Mouse (Mus musculus): ENCODE data around the gene Nol10. TPM values are rescaled to one million over a fixed set of nuclear protein-coding genes. Genes with fewer than 3 reads are reported as not detected.
"Not testable (repeated sequence)": the region's sequence is repeated elsewhere in the genome, so short reads cannot be mapped to it uniquely, and the experiment has no call there.

Gene Nol10
- polyA plus RNA-seq, 1 experiment from 2014 or later, result 45.1 TPM

DNA sequence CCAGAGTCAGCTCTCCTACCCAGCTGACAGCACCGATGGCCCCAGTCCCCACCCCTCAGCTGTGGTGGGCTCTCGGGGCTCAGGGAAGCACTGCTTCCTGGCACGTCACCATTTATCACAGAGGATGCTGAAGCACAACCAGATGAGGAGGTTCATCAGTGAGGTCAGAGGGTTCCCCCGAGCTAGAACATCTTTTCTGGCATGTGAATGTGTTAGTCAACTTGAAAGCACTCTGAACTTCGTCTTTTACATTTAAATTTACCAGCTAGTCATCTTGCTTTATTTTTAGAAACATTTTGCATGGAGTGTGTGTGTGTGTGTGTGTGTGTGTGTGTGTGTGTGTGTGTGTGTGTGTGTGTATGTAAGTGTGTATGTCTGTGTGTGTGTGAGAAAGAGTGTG lies 105.7 kb downstream of the Nol10 start:
- no peak overlapping the region for H3K27ac ChIP-seq
- 78% methylated on average over 5 of the region's 5 CpGs for WGBS

GRCm38 (mm10) chr12:17455096-17455495 lies 106.8 kb downstream of the Nol10 start:
- Histone ChIP-seq H3K27me3 (ENCODE audit: poor library complexity, severe bottlenecking) (no peaks in the 10 kb centered on the region), H3K9me3 (peaks cover 7% of the 10 kb centered on the region; the same call in 1 of the 2 replicates), H3K4me1 (peaks cover 5% of the 10 kb centered on the region; the same call in 1 of the 2 replicates), H3K4me3 (no peak overlapping the region), H3K27ac (no peak overlapping the region), H3K36me3 (replicated peaks) (no peaks in the 10 kb centered on the region)
- WGBS, result 82% methylated on average over 5 of the region's 5 CpGs
- no peak for DNase-seq (ENCODE audit: extremely low spot score, low spot score)

More for the DNA sequence above, 105.7 kb downstream of the Nol10 start:
- Histone ChIP-seq H3K4me3 (no peak overlapping the region), H3K27me3 (ENCODE audit: poor library complexity, severe bottlenecking) (no peaks in the 10 kb centered on the region), H3K9me3 (no peaks in the 10 kb centered on the region), H3K36me3 (replicated peaks) (no peaks in the 10 kb centered on the region), H3K4me1 (peaks cover 14% of the 10 kb centered on the region; the same call in 1 of the 2 replicates)
- no peak for DNase-seq (ENCODE audit: extremely low spot score, low spot score)

DNA sequence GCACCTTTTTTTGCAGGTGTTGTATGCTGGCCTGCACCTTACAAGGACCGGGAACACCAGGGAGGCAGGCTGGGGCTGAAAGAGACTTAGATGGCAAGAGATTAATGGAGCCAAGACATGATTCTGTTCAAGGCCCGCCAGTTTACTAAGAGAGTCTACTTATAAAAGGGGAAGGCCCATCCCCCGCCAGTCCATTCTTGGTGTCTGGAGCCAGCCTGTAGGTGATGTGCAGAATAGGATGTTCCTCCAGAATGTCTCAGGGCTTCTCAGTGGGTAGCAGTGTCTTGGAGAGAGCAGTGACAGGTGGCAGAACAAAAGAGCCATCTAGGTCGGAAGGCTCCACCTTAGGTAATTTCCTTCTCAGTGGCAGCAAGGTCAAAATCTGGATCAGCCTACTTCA lies 111.0 kb downstream of the Nol10 start:
- peaks cover 13% of the 10 kb centered on the region; the same call in 1 of the 2 replicates for H3K9me3 ChIP-seq
- DNase-seq (ENCODE audit: extremely low spot score, low spot score); H3K4me1 ChIP-seq; H3K27ac ChIP-seq; H3K27me3 ChIP-seq (ENCODE audit: poor library complexity, severe bottlenecking); H3K4me3 ChIP-seq; H3K36me3 ChIP-seq (replicated peaks): not testable (repeated sequence)
- 90% methylated on average over 4 of the region's 4 CpGs for WGBS

DNA sequence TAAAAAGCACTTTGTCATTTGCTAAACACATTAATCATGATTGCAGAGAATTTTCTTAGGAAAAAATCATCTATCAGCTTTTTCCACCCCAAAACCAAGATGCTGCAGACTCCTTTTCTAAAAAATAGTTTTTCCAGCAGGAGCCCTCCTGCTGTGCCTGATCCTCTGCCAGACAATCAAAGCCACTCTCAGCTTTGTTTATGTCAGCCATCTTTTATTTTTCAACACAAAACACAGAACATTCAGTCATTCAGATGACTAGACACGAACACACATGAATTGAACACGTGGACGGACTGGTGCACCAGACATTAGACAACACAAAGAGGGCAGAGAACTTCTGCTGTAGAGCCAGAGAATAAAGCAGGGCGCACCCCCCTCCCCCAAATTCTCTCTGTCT lies 115.4 kb downstream of the Nol10 start:
- Histone ChIP-seq H3K4me3 (no peak overlapping the region), H3K4me1 (peaks cover 5% of the 10 kb centered on the region; the same call in 1 of the 2 replicates), H3K27ac (no peak overlapping the region), H3K27me3 (ENCODE audit: poor library complexity, severe bottlenecking) (no peaks in the 10 kb centered on the region), H3K36me3 (replicated peaks) (no peaks in the 10 kb centered on the region), H3K9me3 (peaks cover 13% of the 10 kb centered on the region; the same call in 1 of the 2 replicates)
- DNase-seq (ENCODE audit: extremely low spot score, low spot score), result no peak
- 66% methylated on average over 4 of the region's 4 CpGs for WGBS

DNA sequence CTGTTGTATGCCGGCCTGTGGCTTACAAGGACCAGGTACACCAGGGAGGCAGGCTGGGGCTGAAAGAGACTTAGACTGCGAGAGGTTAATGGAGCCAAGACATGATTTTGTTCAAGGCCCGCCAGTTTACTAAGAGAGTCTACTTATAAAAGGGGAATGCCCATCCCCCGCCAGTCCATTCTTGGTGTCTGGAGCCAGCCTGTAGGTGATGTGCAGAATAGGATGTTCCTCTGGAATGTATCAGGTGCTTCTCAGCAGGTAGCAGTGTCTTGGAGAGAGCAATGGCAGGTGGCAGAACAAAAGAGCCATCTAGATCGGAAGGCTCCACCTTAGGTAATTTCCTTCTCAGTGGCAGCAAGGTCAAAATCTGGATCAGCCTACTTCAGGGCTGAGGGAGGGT lies 116.3 kb downstream of the Nol10 start:
- H3K27ac ChIP-seq; H3K4me1 ChIP-seq; H3K4me3 ChIP-seq; H3K27me3 ChIP-seq (ENCODE audit: poor library complexity, severe bottlenecking); H3K36me3 ChIP-seq (replicated peaks); DNase-seq (ENCODE audit: extremely low spot score, low spot score): not testable (repeated sequence)
- 87% methylated on average over 5 of the region's 5 CpGs for WGBS
- H3K9me3 ChIP-seq, result peaks cover 12% of the 10 kb centered on the region; the same call in 1 of the 2 replicates

- no peaks in the 10 kb centered on the region for H3K27me3 ChIP-seq (ENCODE audit: poor library complexity, severe bottlenecking)
- no peaks in the 10 kb centered on the region for H3K36me3 ChIP-seq (replicated peaks)
- H3K27ac ChIP-seq, result no peak overlapping the region
- H3K4me3 ChIP-seq, result no peak overlapping the region
- no peak for DNase-seq (ENCODE audit: extremely low spot score, low spot score)
- H3K9me3 ChIP-seq, result peaks cover 3% of the 10 kb centered on the region; the same call in 1 of the 2 replicates
- WGBS, result 83% methylated on average over 4 of the region's 4 CpGs
- H3K4me1 ChIP-seq, result peaks cover 12% of the 10 kb centered on the region; the same call in 1 of the 2 replicates
Measured at GRCm38 (mm10) chr12:17466791-17467190, 118.5 kb downstream of the Nol10 start.

GRCm38 (mm10) chr12:17468359-17468758 lies 120.1 kb downstream of the Nol10 start:
- Histone ChIP-seq H3K27me3 (ENCODE audit: poor library complexity, severe bottlenecking) (no peaks in the 10 kb centered on the region), H3K4me3 (no peak overlapping the region), H3K36me3 (replicated peaks) (no peaks in the 10 kb centered on the region), H3K27ac (no peak overlapping the region), H3K9me3 (no peaks in the 10 kb centered on the region; the same call in 1 of the 2 replicates), H3K4me1 (peaks cover 12% of the 10 kb centered on the region; the same call in 1 of the 2 replicates)
- DNase-seq (ENCODE audit: extremely low spot score, low spot score), result no peak
- WGBS, result 67% methylated on average over 3 of the region's 3 CpGs

- no peak overlapping the region for H3K27ac ChIP-seq
- no peak overlapping the region for H3K4me3 ChIP-seq
- WGBS, result 78% methylated on average over 7 of the region's 7 CpGs
- H3K9me3 ChIP-seq, result no peaks in the 10 kb centered on the region; the same call in 1 of the 2 replicates
- H3K36me3 ChIP-seq (replicated peaks), result no peaks in the 10 kb centered on the region
- DNase-seq (ENCODE audit: extremely low spot score, low spot score), result no peak
- H3K4me1 ChIP-seq, result peaks cover 12% of the 10 kb centered on the region; the same call in 1 of the 2 replicates
- no peaks in the 10 kb centered on the region for H3K27me3 ChIP-seq (ENCODE audit: poor library complexity, severe bottlenecking)
Measured at GRCm38 (mm10) chr12:17469869-17470268, 121.6 kb downstream of the Nol10 start.

GRCm38 (mm10) chr12:17470528-17470927 lies 122.3 kb downstream of the Nol10 start:
- H3K27ac ChIP-seq; DNase-seq (ENCODE audit: extremely low spot score, low spot score); H3K27me3 ChIP-seq (ENCODE audit: poor library complexity, severe bottlenecking); H3K36me3 ChIP-seq (replicated peaks); H3K4me3 ChIP-seq; H3K9me3 ChIP-seq: not testable (repeated sequence)
- peaks cover 12% of the 10 kb centered on the region; the same call in 1 of the 2 replicates for H3K4me1 ChIP-seq

DNA sequence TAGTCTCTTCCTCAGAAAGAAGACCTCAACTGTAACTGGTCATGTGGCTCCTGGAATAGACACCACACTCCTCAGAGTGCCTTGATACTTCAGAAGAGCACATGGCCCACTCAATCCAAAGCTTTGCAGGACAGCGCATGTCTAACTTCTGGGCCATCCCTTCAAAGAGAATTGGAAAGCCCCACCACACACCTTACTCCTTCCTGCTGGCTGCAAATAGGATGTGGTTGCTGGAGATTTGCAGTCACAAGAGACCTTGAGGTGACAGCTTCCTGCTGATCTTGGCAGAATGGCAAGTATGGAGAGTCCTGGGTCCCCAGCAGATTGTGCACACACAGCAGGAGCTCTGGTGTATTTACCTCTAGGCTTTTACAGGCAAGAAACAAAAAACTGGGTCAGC lies 123.1 kb downstream of the Nol10 start:
- H3K9me3 ChIP-seq, result no peaks in the 10 kb centered on the region
- DNase-seq (ENCODE audit: extremely low spot score, low spot score), result no peak
- WGBS, result 94% methylated on average over 1 of the region's 1 CpGs
- H3K4me1 ChIP-seq, result peaks cover 12% of the 10 kb centered on the region; the same call in 1 of the 2 replicates
- H3K27ac ChIP-seq, result no peak overlapping the region
- no peaks in the 10 kb centered on the region for H3K27me3 ChIP-seq (ENCODE audit: poor library complexity, severe bottlenecking)
- no peaks in the 10 kb centered on the region for H3K36me3 ChIP-seq (replicated peaks)
- no peak overlapping the region for H3K4me3 ChIP-seq

GRCm38 (mm10) chr12:17473128-17473527 lies 124.9 kb downstream of the Nol10 start:
- no peak overlapping the region for H3K27ac ChIP-seq
- H3K4me3 ChIP-seq, result no peak overlapping the region
- H3K36me3 ChIP-seq (replicated peaks), result no peaks in the 10 kb centered on the region
- no peaks in the 10 kb centered on the region for H3K27me3 ChIP-seq (ENCODE audit: poor library complexity, severe bottlenecking)
- no peak for DNase-seq (ENCODE audit: extremely low spot score, low spot score)
- no peaks in the 10 kb centered on the region for H3K9me3 ChIP-seq
- H3K4me1 ChIP-seq, result peaks cover 11% of the 10 kb centered on the region; the same call in 1 of the 2 replicates
- WGBS, result 93% methylated on average over 3 of the region's 3 CpGs

GRCm38 (mm10) chr12:17473862-17474261 lies 125.6 kb downstream of the Nol10 start:
- Histone ChIP-seq H3K4me1 (peaks cover 7% of the 10 kb centered on the region; the same call in 1 of the 2 replicates), H3K9me3 (no peaks in the 10 kb centered on the region), H3K27me3 (ENCODE audit: poor library complexity, severe bottlenecking) (no peaks in the 10 kb centered on the region), H3K4me3 (no peak overlapping the region), H3K36me3 (replicated peaks) (no peaks in the 10 kb centered on the region), H3K27ac (no peak overlapping the region)
- 93% methylated on average over 3 of the region's 3 CpGs for WGBS
- DNase-seq (ENCODE audit: extremely low spot score, low spot score), result no peak

DNA sequence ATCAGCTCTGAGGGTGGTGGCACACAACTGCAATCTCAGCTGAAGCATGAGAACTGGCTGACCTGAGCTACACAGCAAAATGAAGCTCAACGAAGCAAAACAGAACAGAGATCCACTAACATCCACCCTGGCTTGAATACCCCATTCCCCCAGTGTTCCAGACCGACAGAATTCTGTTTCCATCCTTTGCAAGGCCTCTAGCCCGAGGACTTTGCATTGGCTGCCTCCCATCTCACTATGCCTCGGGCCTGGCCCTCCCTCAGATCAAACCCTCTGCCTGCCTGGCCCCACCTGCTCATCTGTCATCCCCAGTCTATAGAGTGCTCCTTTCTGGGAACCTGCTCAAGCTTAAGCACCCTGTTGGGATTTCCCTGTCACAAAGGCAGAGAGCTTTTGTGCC lies 126.4 kb downstream of the Nol10 start:
- Histone ChIP-seq H3K4me1 (peaks cover 3% of the 10 kb centered on the region; the same call in 1 of the 2 replicates), H3K27me3 (ENCODE audit: poor library complexity, severe bottlenecking) (no peaks in the 10 kb centered on the region), H3K27ac (no peak overlapping the region), H3K4me3 (no peak overlapping the region), H3K36me3 (replicated peaks) (no peaks in the 10 kb centered on the region), H3K9me3 (no peaks in the 10 kb centered on the region)
- 73% methylated on average over 4 of the region's 4 CpGs for WGBS
- DNase-seq (ENCODE audit: extremely low spot score, low spot score), result no peak

DNA sequence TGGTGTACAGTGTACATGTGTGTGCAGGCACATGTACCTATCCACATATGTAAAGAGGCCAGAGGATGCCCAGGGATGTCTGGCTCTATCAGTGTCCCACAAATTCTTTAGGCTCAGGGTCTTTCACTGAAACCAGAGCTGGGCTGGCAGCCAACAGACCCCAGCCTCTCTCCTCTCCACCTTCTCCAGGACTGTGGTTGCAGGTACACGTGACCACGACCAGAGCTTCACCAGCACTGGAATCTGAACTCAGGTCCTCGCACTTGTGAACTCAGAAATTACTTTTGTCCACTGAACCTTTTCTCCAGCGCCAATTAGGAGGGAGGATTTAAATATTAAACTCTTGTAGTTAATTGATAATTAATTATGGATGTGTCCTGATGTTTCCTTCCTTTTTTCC lies 126.9 kb downstream of the Nol10 start:
- H3K27ac ChIP-seq, result no peak overlapping the region
- no peaks in the 10 kb centered on the region for H3K36me3 ChIP-seq (replicated peaks)
- DNase-seq (ENCODE audit: extremely low spot score, low spot score), result no peak
- WGBS, result 90% methylated on average over 4 of the region's 4 CpGs
- H3K4me1 ChIP-seq, result no peaks in the 10 kb centered on the region
- no peaks in the 10 kb centered on the region for H3K27me3 ChIP-seq (ENCODE audit: poor library complexity, severe bottlenecking)
- no peak overlapping the region for H3K4me3 ChIP-seq
- no peaks in the 10 kb centered on the region for H3K9me3 ChIP-seq
